ENCODE assay signal across 24 mouse cellular contexts in the genomic region with DNA sequence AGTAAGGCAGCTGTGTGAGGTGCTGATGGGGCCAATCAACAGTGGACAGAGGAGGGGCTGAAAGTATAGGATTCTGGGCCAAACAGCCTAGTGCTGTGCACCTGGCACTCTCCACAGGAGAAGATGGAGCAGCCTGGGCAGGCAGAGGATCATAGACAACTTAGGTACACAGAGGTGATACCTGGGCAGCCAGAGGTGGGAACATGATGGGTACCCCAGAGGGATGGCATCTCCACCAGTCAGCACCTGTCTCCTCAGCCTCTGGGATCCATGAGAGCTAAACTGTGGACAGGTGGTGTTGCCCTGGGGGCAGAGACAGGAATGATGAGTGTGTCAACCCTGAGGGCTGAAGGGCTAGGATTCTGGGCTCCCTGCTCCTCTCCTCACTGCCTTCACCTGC.
"Had no signal": no experiment of that assay in that cellular context is flagged by ENCODE, and none has a peak within 500 bp of the region (broad histone marks: within the 10 kb centered on the region; RNA-seq: fewer than 3 reads in every experiment).

No protein-coding gene starts in this region.

- H3K27me3 ChIP-seq: heart, embryonic 13.5 days; heart, embryonic 15.5 days had no signal

- DNase-seq: forebrain, postnatal 0 days; gastrocnemius, postnatal 14 days; gastrocnemius, postnatal 36 days; heart, adult 18-20 months; heart, postnatal 14 days; heart, postnatal 36 days; kidney, adult 11 months; kidney, adult 2 months; kidney, adult 9 months; kidney, postnatal 14 days; kidney, postnatal 36 days; layer of hippocampus, adult 9-11 months; layer of hippocampus, postnatal 36 days had no signal

- ATAC-seq: forebrain, postnatal 0 days; hindbrain, postnatal 0 days; intestine, embryonic 16.5 days had no signal

- H3K27ac ChIP-seq: heart, embryonic 13.5 days; heart, embryonic 15.5 days; hindbrain, embryonic 13.5 days; hindbrain, embryonic 15.5 days; hindbrain, postnatal 0 days; kidney, embryonic 15.5 days; kidney, postnatal 0 days; limb, embryonic 10.5 days; limb, embryonic 12.5 days had no signal

- H3K36me3 ChIP-seq: heart, embryonic 13.5 days; heart, embryonic 15.5 days; hindbrain, embryonic 13.5 days; hindbrain, embryonic 15.5 days; kidney, embryonic 15.5 days; limb, embryonic 10.5 days; limb, embryonic 12.5 days had no signal

- H3K4me2 ChIP-seq: heart, embryonic 11.5 days; heart, embryonic 15.5 days; hindbrain, embryonic 13.5 days; hindbrain, embryonic 15.5 days; limb, embryonic 12.5 days had no signal

- H3K9ac ChIP-seq: forebrain, postnatal 0 days; heart, embryonic 13.5 days; heart, embryonic 15.5 days; hindbrain, embryonic 13.5 days; hindbrain, embryonic 15.5 days; kidney, embryonic 15.5 days; limb, embryonic 12.5 days had no signal

- H3K4me1 ChIP-seq: limb, embryonic 12.5 days had no signal

- H3K4me3 ChIP-seq: heart, embryonic 13.5 days; heart, embryonic 15.5 days; hindbrain, embryonic 13.5 days; hindbrain, embryonic 15.5 days; kidney, embryonic 15.5 days; limb, embryonic 10.5 days; limb, embryonic 12.5 days had no signal

- H3K9me3 ChIP-seq: heart, embryonic 13.5 days; heart, embryonic 15.5 days; hindbrain, embryonic 13.5 days; hindbrain, embryonic 15.5 days; kidney, embryonic 15.5 days; limb, embryonic 10.5 days; limb, embryonic 12.5 days had no signal
